8 mouse cellular contexts compared by ENCODE assay signal in the genomic region with DNA sequence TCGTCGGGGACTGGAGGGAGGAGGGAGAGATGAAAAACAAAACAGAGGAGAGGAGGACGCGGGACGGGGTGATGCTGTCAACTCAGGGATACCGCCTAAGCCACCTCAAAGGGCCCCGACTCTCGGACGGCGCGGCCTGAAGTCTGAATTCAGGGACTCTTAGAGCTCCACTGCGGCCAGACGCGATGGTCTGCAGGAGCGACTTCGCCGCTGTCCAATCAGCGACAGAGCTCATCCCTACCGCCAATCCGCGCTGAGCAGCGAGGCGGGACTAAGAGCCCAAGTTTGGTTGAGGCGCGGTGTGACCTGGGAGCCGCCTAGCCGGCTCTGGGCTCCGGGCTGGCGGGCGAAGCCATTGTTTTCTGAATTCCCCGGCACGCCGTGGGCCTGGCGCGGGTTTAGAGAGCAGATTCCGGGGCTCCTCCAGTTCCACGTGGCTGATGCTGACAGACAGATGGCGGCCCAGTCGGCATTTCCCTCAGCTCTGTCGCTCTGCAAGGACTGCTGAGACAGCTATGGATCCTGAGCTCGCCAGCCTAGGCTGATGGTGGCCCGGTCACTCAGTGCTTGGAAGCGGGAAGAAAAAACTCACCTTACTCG. TPM values are rescaled to one million over a fixed set of nuclear protein-coding genes. Genes with fewer than 3 reads are reported as not detected.
A peak's percentile ranks its signal among the peaks of the same experiment; 100 is the strongest.
DNase-seq lines count a peak whose midpoint lies in the region; ATAC-seq and TF ChIP-seq lines count a peak whose summit lies in the region.

No protein-coding gene starts in this region.

- peak overlapping the region; percentile 91 for H3K9ac ChIP-seq in MEL (ENCODE audit: control insufficient read depth, low read depth, low read length, poor library complexity, severe bottlenecking)
- peak overlapping the region; percentile 92 for H3K9ac ChIP-seq in forebrain, postnatal 0 days
- H3K9ac ChIP-seq in lung, embryonic 15.5 days, result peak overlapping the region; percentile 59

- no peak for TF ChIP-seq RAD21 in MEL (IDR thresholded peaks at IDR 0.05; ENCODE audit: low read depth, low read length)

- H3K27ac ChIP-seq in MEL (ENCODE audit: control insufficient read depth, low read depth, low read length), result peak overlapping the region; percentile 83
- peak overlapping the region; percentile 94 for H3K27ac ChIP-seq in cerebellum, adult 2 months (ENCODE audit: insufficient read depth, low read length)
- H3K27ac ChIP-seq in forebrain, postnatal 0 days (ENCODE audit: low read depth, low read length), result peak overlapping the region; percentile 99
- H3K27ac ChIP-seq in lung, embryonic 15.5 days, result peak overlapping the region; percentile 96

- H3K79me2 ChIP-seq in MEL (ENCODE audit: control insufficient read depth, insufficient read depth, low read length, poor library complexity), result peaks cover 12% of the 10 kb centered on the region

- TF ChIP-seq CTCF in MEL (IDR thresholded peaks at IDR 0.05 in 2 of 3, conservative IDR thresholded peaks at IDR 0.05 in 1 of 3; ENCODE audit: control insufficient read depth in 1 of 3, insufficient read depth in 1 of 3, low read depth in 2 of 3, low read length in 3 of 3, poor library complexity in 1 of 3, severe bottlenecking in 1 of 3), result no peak
- no peak for TF ChIP-seq CTCF in cerebellum, adult 2 months (IDR thresholded peaks at IDR 0.05; ENCODE audit: borderline replicate concordance, insufficient read depth, low read depth, low read length)
- no peak for TF ChIP-seq CTCF in forebrain, postnatal 0 days (IDR thresholded peaks at IDR 0.05; ENCODE audit: low read depth)

- H3K4me1 ChIP-seq in MEL (ENCODE audit: control insufficient read depth in 1 of 2, insufficient read depth in 2 of 2, low read length in 2 of 2), result peaks cover 7 to 9% of the 10 kb centered on the region in 2 experiments
- peaks cover 5% of the 10 kb centered on the region; the same call in 1 of the 2 replicates for H3K4me1 ChIP-seq in cerebellum, adult 2 months (ENCODE audit: control insufficient read depth, insufficient read depth, low read length)
- peaks cover 8% of the 10 kb centered on the region; the same call in 1 of the 2 replicates for H3K4me1 ChIP-seq in forebrain, postnatal 0 days (ENCODE audit: insufficient read depth)
- peaks cover 12% of the 10 kb centered on the region; the same call in 1 of the 2 replicates for H3K4me1 ChIP-seq in lung, embryonic 15.5 days

- H3K4me2 ChIP-seq in forebrain, postnatal 0 days (ENCODE audit: low read depth), result peak overlapping the region; percentile 72
- peak overlapping the region; percentile 76 for H3K4me2 ChIP-seq in lung, embryonic 15.5 days

- peak overlapping the region; percentile 79 to 82 for H3K4me3 ChIP-seq in MEL (ENCODE audit: control insufficient read depth in 1 of 2, insufficient read depth in 1 of 2, low read depth in 2 of 2, low read length in 2 of 2)
- peak overlapping the region; percentile 88 for H3K4me3 ChIP-seq in cerebellum, adult 2 months (replicated peaks; ENCODE audit: insufficient read depth, low read depth, low read length)
- H3K4me3 ChIP-seq in forebrain, postnatal 0 days (ENCODE audit: low read depth, low read length), result peak overlapping the region; percentile 50
- H3K4me3 ChIP-seq in lung, embryonic 15.5 days, result peak overlapping the region; percentile 59

- ATAC-seq in forebrain, postnatal 0 days, result peak; percentile 99
- ATAC-seq in lung, embryonic 15.5 days (ENCODE audit: borderline replicate concordance, extremely low read depth, low FRiP score, low TSS enrichment), result peak; percentile 100

- H3K9me3 ChIP-seq in MEL (replicated peaks; ENCODE audit: insufficient read depth, low read length), result no peaks in the 10 kb centered on the region
- H3K9me3 ChIP-seq in forebrain, postnatal 0 days (ENCODE audit: low read length), result no peaks in the 10 kb centered on the region
- H3K9me3 ChIP-seq in lung, embryonic 15.5 days, result no peaks in the 10 kb centered on the region

- no peaks in the 10 kb centered on the region for H3K27me3 ChIP-seq in MEL (ENCODE audit: control insufficient read depth in 1 of 2, insufficient read depth in 2 of 2, low read length in 2 of 2)
- H3K27me3 ChIP-seq in cerebellum, adult 2 months (ENCODE audit: control insufficient read depth, insufficient read depth, low read length), result no peaks in the 10 kb centered on the region
- H3K27me3 ChIP-seq in forebrain, postnatal 0 days (ENCODE audit: insufficient read depth, low read length), result no peaks in the 10 kb centered on the region
- H3K27me3 ChIP-seq in lung, embryonic 15.5 days, result no peaks in the 10 kb centered on the region

- WGBS in cerebellum, adult 2 months, result under 1% methylated on average over 44 of the region's 44 CpGs
- WGBS in forebrain, postnatal 0 days, result under 1% methylated on average over 44 of the region's 44 CpGs
- under 1% methylated on average over 44 of the region's 44 CpGs for WGBS in lung, embryonic 15.5 days

- peak; percentile 77 to 98 for TF ChIP-seq POLR2A in MEL (IDR thresholded peaks at IDR 0.05; ENCODE audit: control insufficient read depth in 1 of 2, insufficient read depth in 1 of 2, low read depth in 1 of 2, low read length in 2 of 2, poor library complexity in 1 of 2)
- peak; percentile 89 for TF ChIP-seq POLR2A in cerebellum, adult 2 months (IDR thresholded peaks at IDR 0.05; ENCODE audit: borderline replicate concordance, insufficient read depth, low read length)

- H3K36me3 ChIP-seq in MEL (ENCODE audit: control insufficient read depth in 1 of 2, insufficient read depth in 2 of 2, low read length in 2 of 2), result peaks cover 0 to 16% of the 10 kb centered on the region in 2 experiments; a peak in 3 of 4 replicates
- H3K36me3 ChIP-seq in forebrain, postnatal 0 days (ENCODE audit: insufficient read depth), result no peaks in the 10 kb centered on the region
- H3K36me3 ChIP-seq in lung, embryonic 15.5 days, result no peaks in the 10 kb centered on the region

- peak; percentile 98 for DNase-seq in MEL (ENCODE audit: low read depth, low spot score)
- DNase-seq in cerebellum, adult 2 months, result peak; percentile 99
- DNase-seq in forebrain, postnatal 0 days, result peak; percentile 99
- peak; percentile 98 for DNase-seq in heart, postnatal 4 days
- DNase-seq in layer of hippocampus, adult 8-10 months (ENCODE audit: low spot score in 2 of 2), result peak; percentile 96 to 98
- DNase-seq in ovary, adult 18-20 months (ENCODE audit: low spot score), result peak; percentile 96
- DNase-seq in thymus, postnatal 0 days (ENCODE audit: low spot score), result peak; percentile 97

- no peak; a peak in 2 of 4 replicates for TF ChIP-seq EP300 in MEL (IDR thresholded peaks at IDR 0.05; ENCODE audit: low read depth in 1 of 2, low read length in 2 of 2)

TF ChIP-seq in MEL, 35 proteins besides CTCF, POLR2A, EP300 and RAD21 (continues in another document):
- TF ChIP-seq ZC3H11A (IDR thresholded peaks at IDR 0.05; ENCODE audit: low read depth, low read length), result no peak
- TF ChIP-seq SMC3 (IDR thresholded peaks at IDR 0.05; ENCODE audit: low read depth, low read length), result peak; percentile 2; the same call in 1 of the 2 replicates
- peak; percentile 76 for TF ChIP-seq MAX (IDR thresholded peaks at IDR 0.05; ENCODE audit: low read length)
- TF ChIP-seq MYC (IDR thresholded peaks at IDR 0.05; ENCODE audit: low read depth, low read length), result peak; percentile 88
- no peak for TF ChIP-seq ETS1 (IDR thresholded peaks at IDR 0.05; ENCODE audit: low read depth, low read length)
- peak; percentile 91 for TF ChIP-seq TBP (IDR thresholded peaks at IDR 0.05; ENCODE audit: low read depth, low read length)
- TF ChIP-seq JUND (IDR thresholded peaks at IDR 0.05; ENCODE audit: low read depth, low read length), result no peak
- TF ChIP-seq ELF1 (IDR thresholded peaks at IDR 0.05; ENCODE audit: low read depth, low read length), result no peak
- no peak for TF ChIP-seq USF2 (IDR thresholded peaks at IDR 0.05; ENCODE audit: borderline replicate concordance in 1 of 2, insufficient read depth in 1 of 2, low read depth in 1 of 2, low read length in 2 of 2)
- no peak for TF ChIP-seq ZNF384 (IDR thresholded peaks at IDR 0.05; ENCODE audit: low read depth, low read length)
- peak; percentile 99 for TF ChIP-seq NELFE (IDR thresholded peaks at IDR 0.05; ENCODE audit: low read depth, low read length)
- TF ChIP-seq KAT2A (conservative IDR thresholded peaks at IDR 0.05; ENCODE audit: low read depth, low read length), result 0 out of 2 replicates have a peak, but pooled peaks have one; percentile 50
- TF ChIP-seq E2F4 (IDR thresholded peaks at IDR 0.05; ENCODE audit: borderline replicate concordance, low read depth, low read length), result peak; percentile 72; the same call in 1 of the 2 replicates
- 0 out of 2 replicates have a peak, but pooled peaks have one; percentile 30 for TF ChIP-seq MAZ (IDR thresholded peaks at IDR 0.05; ENCODE audit: low read depth, low read length)
- no peak for TF ChIP-seq USF1 (IDR thresholded peaks at IDR 0.05; ENCODE audit: low read depth, low read length)
- TF ChIP-seq TAL1 (IDR thresholded peaks at IDR 0.05; ENCODE audit: low read length), result no peak
- TF ChIP-seq ZMIZ1 (IDR thresholded peaks at IDR 0.05; ENCODE audit: low read depth, low read length), result peak; percentile 96
- TF ChIP-seq ZKSCAN1 (IDR thresholded peaks at IDR 0.05; ENCODE audit: low read depth, low read length), result no peak
- peak; percentile 52 for TF ChIP-seq TCF12 (IDR thresholded peaks at IDR 0.05; ENCODE audit: low read depth, low read length)
- TF ChIP-seq POLR2AphosphoS5 (IDR thresholded peaks at IDR 0.05; ENCODE audit: borderline replicate concordance, low read depth, low read length), result peak; percentile 89; the same call in 1 of the 2 replicates
- no peak for TF ChIP-seq MAFK (IDR thresholded peaks at IDR 0.05; ENCODE audit: borderline replicate concordance, low read depth, low read length)
- TF ChIP-seq MXI1 (IDR thresholded peaks at IDR 0.05; ENCODE audit: low read depth, low read length), result peak; percentile 44; the same call in 1 of the 2 replicates
- peak; percentile 99 for TF ChIP-seq POLR2AphosphoS2 (IDR thresholded peaks at IDR 0.05; ENCODE audit: low read length)
- TF ChIP-seq HCFC1 (IDR thresholded peaks at IDR 0.05; ENCODE audit: low read depth, low read length), result peak; percentile 82

RNA-seq across cellular contexts. Expression of a gene that starts 39.8 kb away (rescaled TPM):
- 332 and 344 TPM in 2 replicates for total RNA-seq in MEL (2012; rRNA removed)
- 100 to 1,000 TPM; 935 to 958 TPM for polyA plus RNA-seq in MEL (2012; ENCODE audit: insufficient read depth in 1 of 2, insufficient read length in 2 of 2, low read depth in 1 of 2, low replicate concordance in 2 of 2, missing spikeins in 1 of 2)
- 282 and 290 TPM in 2 replicates for polyA plus RNA-seq in cerebellum, adult 2 months (2012; rRNA removed)
- total RNA-seq in forebrain, postnatal 0 days (2014; rRNA removed), result 576 and 580 TPM in 2 replicates
- polyA plus RNA-seq in forebrain, postnatal 0 days (2015; fragmentation: Nextera tagmentation; extraction: Ambion mirVana), result 912 and 916 TPM in 2 replicates
- total RNA-seq in heart, postnatal 4 days (2021), result 1,000 to 10,000 TPM in 1 of 2 experiments, 100 to 1,000 TPM in 1; 990 to 1,046 TPM
- total RNA-seq in layer of hippocampus, adult 8-10 months (2022), result 100 to 1,000 TPM; 572 to 597 (median 584) TPM
- polyA plus RNA-seq in lung, embryonic 15.5 days (2015; fragmentation: Nextera tagmentation; extraction: Ambion mirVana), result 735 and 742 TPM in 2 replicates
- polyA plus RNA-seq in thymus, postnatal 0 days (2015; fragmentation: Nextera tagmentation; extraction: Ambion mirVana), result 687 and 746 TPM in 2 replicates

Comparison
In these comparisons a context has a peak if more than half of its experiments do, and no peak if none do; other contexts are left out.
1. Peak in every context shown above with its lines: DNase-seq, ATAC-seq, H3K4me3 ChIP-seq and H3K27ac ChIP-seq.